Mouse (Mus musculus) c-Kit-negative CD71-positive TER-119-positive erythroid progenitor cells, embryonic 14.5 days (primary cell): ENCODE results near the gene Cbx5.
"Not testable (repeated sequence)": the region's sequence is repeated elsewhere in the genome, so short reads cannot be mapped to it uniquely, and the experiment has no call there.

Source experiments
- DNase-seq: peaks from one replicate; pipeline ENCODE4 v3.0.0-alpha.2; 2013; ENCODE audit warnings: low read depth, low spot score

Gene Cbx5

DNA sequence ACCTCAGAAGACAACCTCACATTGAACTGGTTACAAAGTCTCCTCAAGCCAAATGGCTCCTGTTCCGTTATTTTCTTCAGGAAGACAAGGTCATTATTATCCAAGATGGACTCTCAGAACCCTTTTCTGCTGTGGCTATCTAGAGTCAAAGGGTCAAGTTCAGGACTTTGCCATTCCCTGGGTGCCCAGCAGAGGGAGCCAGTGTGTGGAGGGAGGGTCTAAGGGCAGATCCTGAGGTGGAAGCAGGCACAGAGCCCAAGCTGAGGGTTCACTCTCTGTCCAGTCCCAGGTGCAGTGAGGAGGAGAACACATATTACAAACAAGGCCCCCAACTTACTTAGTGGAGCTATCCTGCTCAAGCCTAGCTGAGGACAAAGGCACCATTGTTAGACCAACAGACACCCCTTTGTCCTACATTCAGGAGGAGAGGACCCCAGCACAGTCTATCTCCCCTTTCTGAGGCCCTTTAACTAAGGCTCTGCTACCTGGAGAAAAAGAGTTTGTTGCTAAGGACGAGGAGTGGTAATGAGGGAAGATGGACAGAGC lies 10.7 kb upstream of the Cbx5 start:
- DNase-seq, result no peak

GRCm38 (mm10) chr15:103249511-103249910 lies 9.9 kb upstream of the Cbx5 start:
- not testable (repeated sequence) for DNase-seq

- DNase-seq, result no peak
Observed at GRCm38 (mm10) chr15:103248401-103249313, 9.0 kb upstream of the Cbx5 start.

- no peak for DNase-seq
Observed at GRCm38 (mm10) chr15:103247782-103248400, 8.3 kb upstream of the Cbx5 start.

DNA sequence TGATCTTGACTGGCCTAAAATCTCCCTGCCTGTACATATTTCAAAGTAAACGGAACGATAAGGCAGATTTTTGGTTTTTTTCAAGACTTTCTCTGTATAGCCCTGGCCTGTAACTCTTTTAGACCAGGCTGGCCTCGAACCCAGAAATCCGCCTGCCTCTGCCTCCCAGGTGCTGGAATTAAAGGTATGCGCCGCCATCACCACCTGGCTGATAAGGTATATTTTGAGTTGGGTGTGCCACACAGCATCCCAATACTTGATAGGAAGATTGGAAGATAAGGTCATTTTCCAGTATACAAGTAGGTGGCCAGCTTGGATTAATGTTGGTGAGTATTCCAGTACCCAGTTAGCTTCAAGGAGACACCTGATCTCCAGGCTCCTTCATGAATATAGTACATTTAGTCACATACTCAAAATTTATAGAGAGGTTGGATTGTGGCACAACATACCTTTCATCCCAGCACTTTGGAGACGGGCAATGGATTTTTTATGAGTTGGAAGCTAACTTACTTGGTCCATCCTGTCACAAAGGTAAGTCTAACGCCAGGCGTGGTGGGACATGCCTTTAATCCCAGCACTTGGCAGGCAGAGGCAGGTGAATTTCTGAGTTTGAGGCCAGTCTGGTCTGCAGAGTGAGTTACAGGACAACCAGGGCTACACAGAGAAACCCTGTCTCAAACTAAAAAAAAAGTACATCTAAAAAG lies 7.6 kb upstream of the Cbx5 start:
- DNase-seq, result no peak

- no peak for DNase-seq
Observed at GRCm38 (mm10) chr15:103245616-103246015, 6.0 kb upstream of the Cbx5 start.

GRCm38 (mm10) chr15:103242885-103243284 lies 3.3 kb upstream of the Cbx5 start:
- no peak for DNase-seq

GRCm38 (mm10) chr15:103241071-103242018 lies 1.7 kb upstream of the Cbx5 start:
- not testable (repeated sequence) for DNase-seq

- DNase-seq, result peak; percentile 98
Observed at GRCm38 (mm10) chr15:103240160-103241028, 778 bp upstream of the Cbx5 start, which contains the start of gene Hnrnpa1. Gene Hnrnpa1 (plus strand): TSS chr15:103240432.

GRCm38 (mm10) chr15:103239130-103239684 lies 409 bp downstream of the Cbx5 start:
- DNase-seq, result peak; percentile 95

- no peak for DNase-seq
Observed at GRCm38 (mm10) chr15:103237295-103237694, 2.3 kb downstream of the Cbx5 start.

DNA sequence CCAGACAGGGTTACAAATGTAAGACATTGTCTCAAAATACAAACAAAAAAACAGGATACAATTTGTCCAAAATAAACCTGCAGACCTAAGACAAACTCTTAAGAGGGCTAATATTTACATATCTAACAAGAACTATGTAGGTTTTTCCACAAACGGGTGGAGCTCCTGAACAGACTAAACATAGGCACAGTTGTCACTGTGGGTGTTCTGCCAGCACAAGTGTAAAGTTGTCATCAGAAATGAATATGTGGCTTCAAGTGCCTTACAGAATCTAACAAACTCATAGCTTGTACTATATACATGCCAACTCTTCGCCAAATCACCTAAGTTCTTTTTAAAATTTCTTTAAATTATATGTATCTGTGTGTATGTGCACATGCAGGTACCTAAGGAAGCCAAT lies 6.5 kb downstream of the Cbx5 start:
- no peak for DNase-seq

- no peak for DNase-seq
Observed at GRCm38 (mm10) chr15:103228904-103229303, 10.7 kb downstream of the Cbx5 start.

DNA sequence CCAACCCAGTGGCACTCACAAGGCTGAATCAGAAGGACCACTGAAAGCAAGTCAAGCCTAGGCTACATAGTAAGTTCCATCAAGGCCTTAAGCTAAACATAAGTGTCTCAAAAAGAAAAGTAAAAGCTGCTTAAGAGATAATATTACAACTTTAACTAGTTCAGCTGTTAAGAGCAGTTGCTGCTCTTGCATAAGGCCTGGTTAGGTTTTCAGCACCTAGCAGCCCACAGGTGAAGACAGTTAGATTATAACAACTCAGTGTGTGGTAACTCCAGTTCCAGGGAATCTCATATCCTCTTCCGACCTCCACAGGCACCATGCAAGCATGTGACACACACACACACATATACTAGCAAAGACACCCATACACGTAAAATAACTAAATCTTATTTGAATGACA lies 12.0 kb downstream of the Cbx5 start:
- no peak for DNase-seq

DNA sequence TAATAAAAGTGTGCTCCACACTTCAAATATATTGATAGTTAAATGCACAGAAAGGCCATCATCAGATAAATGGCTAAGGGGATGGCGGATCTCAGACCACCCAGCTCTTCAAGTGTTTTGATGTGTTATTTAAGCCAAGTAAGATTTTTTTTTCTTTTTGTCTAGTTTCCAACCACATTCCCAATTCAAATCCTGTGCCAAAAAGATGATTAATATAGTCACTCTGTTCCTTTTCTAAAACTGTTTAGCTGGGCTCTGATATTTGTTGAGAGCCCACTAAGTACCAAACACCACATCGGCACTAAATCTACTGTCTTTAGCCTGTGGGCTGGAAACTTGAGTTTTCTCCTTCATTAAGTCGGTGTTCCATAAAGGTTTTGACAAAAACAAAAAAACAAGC lies 12.6 kb downstream of the Cbx5 start:
- no peak for DNase-seq

DNA sequence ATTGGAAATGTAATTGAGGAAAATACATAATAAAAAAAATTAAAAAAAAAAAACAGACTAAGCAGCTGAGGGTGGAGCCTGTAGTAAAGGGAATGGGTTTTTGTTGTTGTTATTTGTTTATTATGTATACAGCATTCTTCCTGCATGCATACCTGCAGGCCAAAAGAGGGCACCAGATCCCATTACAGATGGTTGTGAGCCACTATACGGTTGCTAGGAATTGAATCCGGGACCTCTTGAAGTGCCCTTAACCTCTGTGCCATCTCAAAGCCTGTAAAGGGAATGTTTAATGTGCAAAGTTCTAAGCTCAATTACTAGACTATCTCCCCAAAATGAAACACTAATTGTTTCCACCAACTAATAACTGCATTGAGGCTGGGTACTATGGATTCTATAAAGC lies 15.5 kb downstream of the Cbx5 start:
- DNase-seq, result no peak

- no peak for DNase-seq
Observed at GRCm38 (mm10) chr15:103221386-103221785, 18.2 kb downstream of the Cbx5 start.

DNA sequence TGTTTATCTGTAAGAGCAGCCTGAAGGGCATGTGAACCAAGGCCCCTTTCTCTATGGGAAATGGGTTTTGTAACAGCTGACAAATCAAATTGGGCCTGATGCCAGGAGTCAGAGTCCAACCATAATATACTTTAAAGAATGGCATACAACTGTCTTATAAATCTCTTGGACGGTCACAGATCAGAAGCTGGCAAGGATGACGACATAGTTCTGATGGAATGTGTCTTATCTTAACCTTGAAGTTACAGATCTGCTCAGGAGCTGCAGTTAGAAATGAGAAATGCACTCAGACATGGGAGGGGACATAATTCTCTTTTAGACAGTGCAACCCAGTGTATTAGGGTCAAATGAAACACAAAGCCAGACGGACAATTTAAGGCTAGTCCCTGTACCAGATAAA lies 18.8 kb downstream of the Cbx5 start:
- no peak for DNase-seq

DNA sequence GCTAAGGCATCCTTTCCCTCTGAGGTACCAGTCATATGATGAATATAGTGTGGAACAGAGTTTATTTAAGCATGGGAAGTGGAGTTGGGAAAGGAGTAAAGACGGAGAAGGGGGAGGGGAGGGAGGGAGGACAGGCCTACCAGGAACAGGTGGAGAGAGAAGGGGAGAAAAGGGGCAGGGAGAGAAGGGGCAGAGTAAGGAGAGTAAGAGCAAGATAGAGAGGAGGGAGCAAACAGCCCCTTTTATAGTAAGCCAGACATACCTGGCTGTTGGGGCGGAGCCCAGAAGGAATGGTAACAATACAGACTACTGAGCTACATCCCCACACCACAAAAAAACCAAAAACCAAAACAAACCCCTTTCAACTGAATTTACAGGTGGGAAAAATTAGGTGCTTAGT lies 23.6 kb downstream of the Cbx5 start:
- no peak for DNase-seq
